Mouse (Mus musculus) heart, embryonic 16.5 days (tissue): ENCODE results near the gene Umps. TPM values are rescaled to one million over a fixed set of nuclear protein-coding genes. Genes with fewer than 3 reads are reported as not detected.

Source experiments
- ATAC-seq: fragments of 200-750 bp; cut with Nextera tagmentation; replicated peaks from 2 replicates; pipeline ENCODE4 v1.8.0; 2017; ENCODE audit warnings: moderate number of reproducible peaks; ENCODE audit not compliant: insufficient read depth, low FRiP score; ENCODE audit errors: extremely low read depth
- H3K27ac ChIP-seq: fragments of 300-500 bp; sonication (generic); 2 replicates; pipeline ENCODE4 v1.5.1; 2014; ENCODE audit warnings: mild to moderate bottlenecking, low read length, control low read depth, moderate library complexity
- H3K27me3 ChIP-seq: fragments of 300-500 bp; sonication (generic); 2 replicates; pipeline ENCODE4 v1.6.1; 2014; ENCODE audit warnings: low read length, mixed read lengths; ENCODE audit not compliant: control insufficient read depth, insufficient read depth
- H3K36me3 ChIP-seq: fragments of 300-500 bp; sonication (generic); 2 replicates; pipeline ENCODE4 v1.6.1; 2014; ENCODE audit not compliant: control insufficient read depth, insufficient read depth
- H3K4me1 ChIP-seq: fragments of 300-500 bp; sonication (generic); 2 replicates; pipeline ENCODE4 v1.6.1; 2014; ENCODE audit warnings: low read length, mixed read lengths; ENCODE audit not compliant: control insufficient read depth, insufficient read depth
- H3K4me2 ChIP-seq: fragments of 300-500 bp; sonication (generic); 2 replicates; pipeline ENCODE4 v1.6.1; 2014; ENCODE audit warnings: low read depth, mild to moderate bottlenecking, control low read depth, low read length
- H3K4me3 ChIP-seq: fragments of 300-500 bp; sonication (generic); 2 replicates; pipeline ENCODE4 v1.5.1; 2014; ENCODE audit warnings: mild to moderate bottlenecking, control low read depth, low read length
- H3K9ac ChIP-seq: fragments of 300-500 bp; sonication (generic); 2 replicates; pipeline ENCODE4 v1.6.1; 2014; ENCODE audit warnings: low read length, control low read depth
- H3K9me3 ChIP-seq: fragments of 300-500 bp; sonication (generic); replicated peaks from 2 replicates; pipeline ENCODE4 v1.6.1; 2016; ENCODE audit warnings: low read length; ENCODE audit not compliant: control insufficient read depth
- WGBS: fragments of 180-500 bp; shearing (Covaris S2); extraction: QIAGEN DNeasy Blood & Tissue Kit; methylation state at CpG from one replicate; pipeline ENCODE4 v1.1.7; 2014; 5-methylcytosine and 5-hydroxymethylcytosine counted together
- polyA plus RNA-seq: library from polyadenylated mRNA; unstranded; fragments of >200 nt; fragmentation: Nextera tagmentation; extraction: Ambion mirVana; gene quantifications from 2 replicates; pipeline ENCODE4 v1.2.1, GENCODE M21; 2015

The Umps gene
- polyA plus RNA-seq, 1 experiment from 2014 or later, result 30.7 TPM

GRCm38 (mm10) chr16:33939133-33939531, 27.7 kb downstream of the Umps start:
- ATAC-seq, result no peak
- 52% methylated on average over 2 of the region's 2 CpGs for whole genome bisulfite sequencing
- H3K4me3 ChIP-seq, result no peak overlapping the region
- no peaks in the 10 kb centered on the region for H3K9me3 ChIP-seq
- H3K27ac ChIP-seq, result peak overlapping the region; percentile 96
- H3K4me2 ChIP-seq, result no peak overlapping the region
- H3K36me3 ChIP-seq, result no peaks in the 10 kb centered on the region
- H3K4me1 ChIP-seq, result peaks cover 81% of the 10 kb centered on the region
- H3K9ac ChIP-seq, result peak overlapping the region; percentile 32
- H3K27me3 ChIP-seq, result no peaks in the 10 kb centered on the region

GRCm38 (mm10) chr16:33938311-33939132, 28.3 kb downstream of the Umps start:
- peak overlapping the region; percentile 32 for H3K9ac ChIP-seq
- no peak overlapping the region for H3K4me2 ChIP-seq

GRCm38 (mm10) chr16:33937567-33937966, 29.3 kb downstream of the Umps start:
- Histone ChIP-seq H3K27me3 (no peaks in the 10 kb centered on the region), H3K27ac (peak overlapping the region; percentile 96), H3K36me3 (0 out of 2 replicates have a peak, but pooled peaks cover 2% of the 10 kb centered on the region), H3K4me2 (no peak overlapping the region), H3K4me3 (no peak overlapping the region), H3K9ac (no peak overlapping the region), H3K9me3 (no peaks in the 10 kb centered on the region), H3K4me1 (peaks cover 80% of the 10 kb centered on the region)
- 22% methylated on average over 8 of the region's 8 CpGs for WGBS
- peak; percentile 87 for ATAC-seq

More at GRCm38 (mm10) chr16:33938311-33939132, 28.3 kb downstream of the Umps start:
- ATAC-seq, result no peak
- H3K9me3 ChIP-seq, result no peaks in the 10 kb centered on the region
- WGBS, result 40% methylated on average over 12 of the region's 12 CpGs
- H3K4me3 ChIP-seq, result no peak overlapping the region
- no peaks in the 10 kb centered on the region for H3K36me3 ChIP-seq
- H3K27ac ChIP-seq, result peak overlapping the region; percentile 96
- peaks cover 80% of the 10 kb centered on the region for H3K4me1 ChIP-seq
- H3K27me3 ChIP-seq, result no peaks in the 10 kb centered on the region

- peak overlapping the region; percentile 96 for H3K27ac ChIP-seq
Measured at GRCm38 (mm10) chr16:33936885-33937284, 30.0 kb downstream of the Umps start.

GRCm38 (mm10) chr16:33935407-33935785, 31.4 kb downstream of the Umps start:
- H3K36me3 ChIP-seq, result 0 out of 2 replicates have a peak, but pooled peaks cover 2% of the 10 kb centered on the region
- no peak for ATAC-seq
- peaks cover 68% of the 10 kb centered on the region for H3K4me1 ChIP-seq
- H3K9me3 ChIP-seq, result no peaks in the 10 kb centered on the region
- no peak overlapping the region for H3K4me2 ChIP-seq
- no peaks in the 10 kb centered on the region for H3K27me3 ChIP-seq
- no peak overlapping the region for H3K9ac ChIP-seq
- H3K4me3 ChIP-seq, result no peak overlapping the region
- peak overlapping the region; percentile 84 for H3K27ac ChIP-seq
- 95% methylated on average over 6 of the region's 6 CpGs for WGBS

More at GRCm38 (mm10) chr16:33936885-33937284, 30.0 kb downstream of the Umps start:
- H3K9me3 ChIP-seq, result no peaks in the 10 kb centered on the region
- 0 out of 2 replicates have a peak, but pooled peaks cover 2% of the 10 kb centered on the region for H3K36me3 ChIP-seq
- peaks cover 77% of the 10 kb centered on the region for H3K4me1 ChIP-seq
- H3K27me3 ChIP-seq, result no peaks in the 10 kb centered on the region
- WGBS, result 75% methylated on average over 4 of the region's 4 CpGs
- no peak overlapping the region for H3K9ac ChIP-seq
- H3K4me3 ChIP-seq, result no peak overlapping the region
- no peak overlapping the region for H3K4me2 ChIP-seq
- no peak for ATAC-seq

- Histone ChIP-seq H3K4me1 (peaks cover 63% of the 10 kb centered on the region), H3K9ac (peak overlapping the region; percentile 5), H3K27ac (peak overlapping the region; percentile 84), H3K36me3 (0 out of 2 replicates have a peak, but pooled peaks cover 2% of the 10 kb centered on the region), H3K4me2 (no peak overlapping the region), H3K27me3 (no peaks in the 10 kb centered on the region), H3K4me3 (no peak overlapping the region), H3K9me3 (no peaks in the 10 kb centered on the region)
- no peak for ATAC-seq
- WGBS, result 48% methylated on average over 5 of the region's 5 CpGs
Measured at GRCm38 (mm10) chr16:33934701-33935406, 32.0 kb downstream of the Umps start.

- ATAC-seq, result no peak
- Histone ChIP-seq H3K27me3 (no peaks in the 10 kb centered on the region), H3K27ac (no peak overlapping the region), H3K4me3 (no peak overlapping the region), H3K9me3 (no peaks in the 10 kb centered on the region), H3K4me2 (no peak overlapping the region), H3K4me1 (peaks cover 62% of the 10 kb centered on the region), H3K9ac (no peak overlapping the region), H3K36me3 (0 out of 2 replicates have a peak, but pooled peaks cover 2% of the 10 kb centered on the region)
- 86% methylated on average over 11 of the region's 11 CpGs for WGBS
Measured at GRCm38 (mm10) chr16:33933411-33933810, 33.4 kb downstream of the Umps start.

GRCm38 (mm10) chr16:33932126-33932525, 34.7 kb downstream of the Umps start:
- peak overlapping the region; percentile 7; the same call in 1 of the 2 replicates for H3K9ac ChIP-seq
- H3K27me3 ChIP-seq, result no peaks in the 10 kb centered on the region
- 0 out of 2 replicates have a peak, but pooled peaks cover 2% of the 10 kb centered on the region for H3K36me3 ChIP-seq
- peak overlapping the region; percentile 66 for H3K27ac ChIP-seq
- H3K4me2 ChIP-seq, result no peak overlapping the region
- 34% methylated on average over 5 of the region's 5 CpGs for WGBS
- no peak overlapping the region for H3K4me3 ChIP-seq
- H3K9me3 ChIP-seq, result no peaks in the 10 kb centered on the region
- no peak for ATAC-seq
- H3K4me1 ChIP-seq, result peaks cover 61% of the 10 kb centered on the region

GRCm38 (mm10) chr16:33931682-33932081, 35.2 kb downstream of the Umps start:
- no peak for ATAC-seq
- Histone ChIP-seq H3K9me3 (no peaks in the 10 kb centered on the region), H3K9ac (peak overlapping the region; percentile 7; the same call in 1 of the 2 replicates), H3K36me3 (0 out of 2 replicates have a peak, but pooled peaks cover 2% of the 10 kb centered on the region), H3K4me3 (no peak overlapping the region), H3K4me1 (peaks cover 57% of the 10 kb centered on the region), H3K4me2 (no peak overlapping the region), H3K27me3 (no peaks in the 10 kb centered on the region), H3K27ac (peak overlapping the region; percentile 66)
- WGBS, result 11% methylated on average over 2 of the region's 2 CpGs
